Mouse (Mus musculus): ENCODE results near the gene 1700057G04Rik. TPM values are rescaled to one million over a fixed set of nuclear protein-coding genes. Genes with fewer than 3 reads are reported as not detected.

The 1700057G04Rik gene
- not detected in 2 replicates for polyA plus RNA-seq (2015; fragmentation: Nextera tagmentation; extraction: Ambion mirVana)

DNA sequence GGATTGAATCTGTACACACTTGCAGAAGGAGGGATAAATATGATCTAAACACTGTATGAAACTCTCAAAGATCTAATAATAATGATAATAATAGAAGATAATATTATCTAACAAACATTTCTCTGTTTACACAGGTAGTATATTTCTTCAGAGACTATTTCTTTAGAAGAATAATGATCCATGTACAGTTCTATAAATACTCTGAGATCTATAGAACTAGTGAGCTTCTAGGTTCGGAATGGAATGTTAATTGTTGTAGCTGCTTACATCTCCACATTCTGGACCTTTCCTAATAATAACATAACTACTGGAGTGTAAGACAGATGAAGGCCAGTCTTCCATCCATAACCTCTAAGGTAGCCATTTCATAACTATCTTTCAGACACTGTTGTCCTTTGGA lies at the start of gene 1700057G04Rik:
Gene 1700057G04Rik (plus strand): TSS at position 301 of the 400 bp plus-strand sequence.
- Histone ChIP-seq H3K27ac (ENCODE audit: low read length) (no peak within 1 kb of the TSS), H3K9me3 (ENCODE audit: control insufficient read depth, low read length) (no peaks in the 10 kb centered on the region), H3K4me3 (ENCODE audit: low read length) (no peak within 1 kb of the TSS), H3K4me2 (ENCODE audit: low read depth, low read length) (no peak within 1 kb of the TSS), H3K36me3 (ENCODE audit: control insufficient read depth, insufficient read depth, low read length) (no peaks in the 10 kb centered on the region), H3K27me3 (replicated peaks; ENCODE audit: control insufficient read depth, insufficient read depth, low read length) (no peaks in the 10 kb centered on the region), H3K9ac (ENCODE audit: low read depth, low read length) (no peak within 1 kb of the TSS), H3K4me1 (ENCODE audit: control insufficient read depth, insufficient read depth, low read length) (0 out of 2 replicates have a peak, but pooled peaks cover 2% of the 10 kb centered on the region)
- WGBS, result 79% methylated on average over 1 of the region's 1 CpGs
- no peak for ATAC-seq

DNA sequence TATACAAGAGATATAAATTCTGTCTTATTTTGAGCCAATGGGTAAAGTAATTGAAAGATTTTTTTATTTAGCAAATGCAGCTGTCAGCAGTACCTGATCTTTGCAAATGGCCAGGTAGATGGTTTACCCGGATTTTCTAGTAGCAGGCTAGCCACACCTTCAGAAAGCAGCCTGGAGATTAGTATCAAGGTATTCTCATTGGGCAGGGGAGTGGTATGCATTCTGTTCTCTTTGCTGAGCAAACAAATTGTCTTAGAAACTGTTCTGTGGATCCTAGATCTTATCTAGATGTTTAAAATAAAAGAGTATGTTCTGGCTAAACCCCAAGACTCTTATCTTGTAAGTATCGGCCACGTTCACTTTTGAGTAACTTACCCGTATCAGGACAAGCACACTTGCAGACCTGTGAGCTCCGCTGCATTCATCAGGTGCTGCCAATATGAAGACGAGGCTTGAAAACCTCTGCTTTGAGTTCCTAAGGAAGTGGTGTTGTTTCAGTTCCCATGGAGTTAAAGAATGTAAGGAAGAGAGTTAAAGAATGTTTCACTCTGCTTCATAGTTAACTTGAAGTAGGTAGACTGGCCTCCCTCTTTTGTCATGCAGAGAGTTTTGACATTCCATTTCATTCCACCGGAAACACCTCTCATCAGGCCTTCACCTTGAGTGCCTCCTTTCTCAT lies 48.6 kb upstream of the 1700057G04Rik start:
- Histone ChIP-seq H3K4me3 (ENCODE audit: low read length) (no peak overlapping the region), H3K9me3 (ENCODE audit: control insufficient read depth, low read length) (no peaks in the 10 kb centered on the region), H3K9ac (ENCODE audit: low read depth, low read length) (no peak overlapping the region), H3K4me1 (ENCODE audit: control insufficient read depth, insufficient read depth, low read length) (no peaks in the 10 kb centered on the region), H3K27me3 (replicated peaks; ENCODE audit: control insufficient read depth, insufficient read depth, low read length) (no peaks in the 10 kb centered on the region), H3K4me2 (ENCODE audit: low read depth, low read length) (no peak overlapping the region), H3K36me3 (ENCODE audit: control insufficient read depth, insufficient read depth, low read length) (peaks cover 5% of the 10 kb centered on the region; the same call in 1 of the 2 replicates), H3K27ac (ENCODE audit: low read length) (no peak overlapping the region)
- WGBS, result 65% methylated on average over 7 of the region's 7 CpGs
- ATAC-seq, result peak; percentile 63; the same call in 1 of the 2 replicates

DNA sequence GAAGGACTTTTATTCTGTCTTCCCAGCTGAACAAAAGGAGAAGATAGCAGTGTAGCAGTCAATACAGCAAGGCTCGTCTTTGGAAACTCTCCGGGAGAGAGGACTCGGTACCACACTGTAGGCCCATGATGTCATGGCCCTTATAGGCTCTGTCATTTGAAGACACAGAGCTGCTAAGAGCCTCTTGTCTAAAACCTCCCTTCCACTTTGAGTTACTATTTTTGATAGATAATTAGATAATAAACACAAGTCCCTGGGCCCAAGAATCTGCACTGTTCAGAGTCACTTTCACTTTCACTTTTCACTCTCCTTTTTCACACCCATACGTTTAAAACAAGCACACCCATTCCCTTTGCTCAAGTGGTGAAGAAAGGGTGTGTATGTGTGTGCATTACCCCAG lies 43.5 kb upstream of the 1700057G04Rik start:
- Histone ChIP-seq H3K4me2 (ENCODE audit: low read depth, low read length) (no peak overlapping the region), H3K27me3 (replicated peaks; ENCODE audit: control insufficient read depth, insufficient read depth, low read length) (no peaks in the 10 kb centered on the region), H3K4me1 (ENCODE audit: control insufficient read depth, insufficient read depth, low read length) (peaks cover 13% of the 10 kb centered on the region), H3K9ac (ENCODE audit: low read depth, low read length) (no peak overlapping the region), H3K4me3 (ENCODE audit: low read length) (no peak overlapping the region), H3K9me3 (ENCODE audit: control insufficient read depth, low read length) (no peaks in the 10 kb centered on the region), H3K27ac (ENCODE audit: low read length) (no peak overlapping the region), H3K36me3 (ENCODE audit: control insufficient read depth, insufficient read depth, low read length) (peaks cover 6% of the 10 kb centered on the region; the same call in 1 of the 2 replicates)
- peak; percentile 36; the same call in 1 of the 2 replicates for ATAC-seq
- 73% methylated on average over 4 of the region's 4 CpGs for WGBS

DNA sequence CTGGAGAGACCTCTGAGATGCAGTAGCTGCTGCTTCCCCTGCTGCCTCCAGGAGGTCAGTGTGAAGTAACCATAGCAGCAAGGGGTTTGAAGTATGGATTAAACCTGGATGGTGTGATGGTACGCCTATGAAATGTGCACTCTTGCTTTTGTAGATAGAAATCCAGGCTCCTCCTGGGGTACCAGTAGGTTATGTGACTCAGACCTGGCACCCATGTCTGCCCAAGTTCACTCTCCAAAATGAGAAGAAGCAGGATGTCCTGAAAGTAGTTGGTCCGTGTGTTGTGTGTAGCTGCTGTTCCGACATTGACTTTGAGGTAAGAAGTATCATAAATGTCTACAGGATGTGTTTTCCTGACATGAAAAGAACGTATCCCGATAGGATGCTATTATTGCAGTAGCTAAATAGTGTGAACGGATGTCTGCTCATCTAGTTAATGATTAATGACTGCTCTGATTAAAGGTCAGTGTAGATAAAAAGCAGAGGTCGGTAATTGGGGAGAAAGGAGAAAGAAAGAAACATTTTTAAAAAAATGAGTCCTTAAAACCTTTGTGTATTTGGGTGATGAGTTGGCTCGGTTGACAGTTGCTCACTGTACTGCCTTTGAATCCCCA lies 42.5 kb upstream of the 1700057G04Rik start:
- peak; percentile 81 for ATAC-seq
- Histone ChIP-seq H3K4me2 (ENCODE audit: low read depth, low read length) (no peak overlapping the region), H3K9me3 (ENCODE audit: control insufficient read depth, low read length) (no peaks in the 10 kb centered on the region), H3K27me3 (replicated peaks; ENCODE audit: control insufficient read depth, insufficient read depth, low read length) (no peaks in the 10 kb centered on the region), H3K36me3 (ENCODE audit: control insufficient read depth, insufficient read depth, low read length) (peaks cover 6% of the 10 kb centered on the region; the same call in 1 of the 2 replicates), H3K4me3 (ENCODE audit: low read length) (no peak overlapping the region), H3K4me1 (ENCODE audit: control insufficient read depth, insufficient read depth, low read length) (peaks cover 13% of the 10 kb centered on the region), H3K27ac (ENCODE audit: low read length) (no peak overlapping the region), H3K9ac (ENCODE audit: low read depth, low read length) (no peak overlapping the region)
- 45% methylated on average over 8 of the region's 8 CpGs for WGBS

DNA sequence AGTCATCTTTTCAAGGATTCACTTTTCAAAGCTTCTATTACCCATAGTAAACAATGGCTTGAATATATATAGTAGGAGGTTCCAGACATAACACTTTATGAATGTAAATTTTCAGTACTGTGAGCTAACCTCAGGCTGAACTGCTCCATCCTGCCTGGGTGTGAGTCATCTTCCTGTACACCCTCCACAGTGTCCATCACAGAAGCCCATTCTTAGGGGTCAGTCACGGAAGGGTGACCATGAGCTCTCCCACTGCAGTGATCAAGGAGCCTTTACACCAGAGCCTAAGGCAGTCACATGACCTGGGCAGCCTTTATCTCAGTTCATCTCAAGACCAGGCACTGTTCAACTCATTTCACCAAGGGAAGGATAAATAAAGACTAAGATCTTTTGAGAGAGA lies 41.4 kb upstream of the 1700057G04Rik start:
- Histone ChIP-seq H3K9ac (ENCODE audit: low read depth, low read length) (no peak overlapping the region), H3K36me3 (ENCODE audit: control insufficient read depth, insufficient read depth, low read length) (peaks cover 4% of the 10 kb centered on the region; the same call in 1 of the 2 replicates), H3K9me3 (ENCODE audit: control insufficient read depth, low read length) (no peaks in the 10 kb centered on the region), H3K27ac (ENCODE audit: low read length) (no peak overlapping the region), H3K4me3 (ENCODE audit: low read length) (no peak overlapping the region), H3K4me2 (ENCODE audit: low read depth, low read length) (no peak overlapping the region), H3K4me1 (ENCODE audit: control insufficient read depth, insufficient read depth, low read length) (peaks cover 13% of the 10 kb centered on the region), H3K27me3 (replicated peaks; ENCODE audit: control insufficient read depth, insufficient read depth, low read length) (no peaks in the 10 kb centered on the region)
- WGBS, result 83% methylated on average over 1 of the region's 1 CpGs
- ATAC-seq, result no peak

DNA sequence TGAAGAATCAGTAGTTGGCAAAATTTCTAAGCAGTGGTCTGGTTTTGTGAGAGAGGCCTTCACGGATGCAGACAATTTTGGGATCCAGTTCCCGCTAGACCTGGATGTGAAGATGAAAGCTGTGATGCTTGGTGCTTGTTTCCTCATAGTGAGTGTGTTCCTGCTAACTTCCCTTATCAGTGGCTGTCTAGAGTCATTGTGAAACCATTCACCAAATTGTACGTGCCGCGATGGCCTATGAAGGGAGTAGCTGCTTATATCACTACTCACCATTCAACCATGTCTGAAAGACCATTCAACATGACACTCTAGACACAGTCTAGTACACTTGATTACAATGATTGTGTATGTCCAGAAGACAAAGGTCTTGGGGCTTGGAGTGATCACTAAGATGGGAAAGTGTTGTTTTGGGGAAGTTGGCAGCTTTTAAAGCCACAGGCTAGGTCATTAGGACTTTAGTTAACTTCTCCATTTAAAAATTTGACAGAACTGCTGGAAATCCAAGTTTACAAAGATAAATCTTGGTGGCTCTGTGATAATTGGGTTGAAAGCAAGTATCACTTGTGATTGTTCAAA lies 39.3 kb upstream of the 1700057G04Rik start:
- WGBS, result 90% methylated on average over 5 of the region's 5 CpGs
- H3K4me1 ChIP-seq (ENCODE audit: control insufficient read depth, insufficient read depth, low read length), result peaks cover 22% of the 10 kb centered on the region
- H3K27me3 ChIP-seq (replicated peaks; ENCODE audit: control insufficient read depth, insufficient read depth, low read length), result no peaks in the 10 kb centered on the region
- no peak overlapping the region for H3K4me3 ChIP-seq (ENCODE audit: low read length)
- H3K27ac ChIP-seq (ENCODE audit: low read length), result no peak overlapping the region
- H3K9ac ChIP-seq (ENCODE audit: low read depth, low read length), result no peak overlapping the region
- H3K36me3 ChIP-seq (ENCODE audit: control insufficient read depth, insufficient read depth, low read length), result peaks cover 4% of the 10 kb centered on the region; the same call in 1 of the 2 replicates
- H3K4me2 ChIP-seq (ENCODE audit: low read depth, low read length), result no peak overlapping the region
- no peaks in the 10 kb centered on the region for H3K9me3 ChIP-seq (ENCODE audit: control insufficient read depth, low read length)
- no peak for ATAC-seq

DNA sequence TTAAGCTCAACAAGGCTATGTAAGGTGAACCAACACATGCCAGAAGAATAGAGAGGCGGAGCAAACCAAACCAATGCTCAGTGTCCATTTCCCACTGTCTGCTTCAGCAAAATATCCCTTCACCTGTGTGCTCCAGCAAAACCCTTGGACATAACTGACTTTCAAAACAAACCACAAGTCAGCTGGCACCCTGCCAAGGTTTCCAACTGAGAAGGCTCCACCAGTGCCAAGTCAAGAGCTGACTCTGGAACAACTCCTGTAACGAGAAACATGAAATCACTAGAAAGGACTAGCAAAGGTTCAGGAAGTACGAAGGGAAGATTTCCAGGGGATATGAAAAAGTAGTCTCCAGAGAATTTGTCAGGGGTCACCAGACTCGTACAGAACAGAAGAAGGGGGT lies 38.2 kb upstream of the 1700057G04Rik start:
- no peak overlapping the region for H3K27ac ChIP-seq (ENCODE audit: low read length)
- H3K4me3 ChIP-seq (ENCODE audit: low read length), result no peak overlapping the region
- H3K27me3 ChIP-seq (replicated peaks; ENCODE audit: control insufficient read depth, insufficient read depth, low read length), result no peaks in the 10 kb centered on the region
- no peak for ATAC-seq
- H3K4me1 ChIP-seq (ENCODE audit: control insufficient read depth, insufficient read depth, low read length), result peaks cover 26% of the 10 kb centered on the region
- 48% methylated on average over 4 of the region's 4 CpGs for WGBS
- H3K9ac ChIP-seq (ENCODE audit: low read depth, low read length), result no peak overlapping the region
- H3K4me2 ChIP-seq (ENCODE audit: low read depth, low read length), result no peak overlapping the region
- no peaks in the 10 kb centered on the region for H3K9me3 ChIP-seq (ENCODE audit: control insufficient read depth, low read length)
- H3K36me3 ChIP-seq (ENCODE audit: control insufficient read depth, insufficient read depth, low read length), result peaks cover 4% of the 10 kb centered on the region; the same call in 1 of the 2 replicates

DNA sequence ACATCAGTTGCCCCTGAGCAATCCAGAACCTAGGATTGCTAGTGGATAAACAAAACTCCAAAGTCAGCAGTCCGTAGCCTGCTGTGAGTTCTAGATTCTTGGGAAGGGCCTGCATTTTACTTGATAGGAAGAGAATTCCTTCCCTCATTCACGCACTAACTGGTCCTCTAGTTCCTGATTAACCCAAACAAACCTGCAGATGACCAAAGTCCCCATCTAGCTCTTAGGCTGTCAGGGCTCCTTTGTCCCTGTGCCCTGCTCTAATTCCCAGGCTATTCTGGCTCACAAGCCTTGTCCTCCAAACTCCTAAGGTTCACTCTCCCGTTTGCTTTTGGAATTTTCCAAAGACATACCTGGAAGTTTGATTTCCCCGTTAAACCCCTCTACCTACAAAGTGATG lies 36.5 kb upstream of the 1700057G04Rik start:
- peaks cover 4% of the 10 kb centered on the region; the same call in 1 of the 2 replicates for H3K36me3 ChIP-seq (ENCODE audit: control insufficient read depth, insufficient read depth, low read length)
- H3K4me2 ChIP-seq (ENCODE audit: low read depth, low read length), result no peak overlapping the region
- H3K4me3 ChIP-seq (ENCODE audit: low read length), result no peak overlapping the region
- H3K27me3 ChIP-seq (replicated peaks; ENCODE audit: control insufficient read depth, insufficient read depth, low read length), result no peaks in the 10 kb centered on the region
- 84% methylated on average over 4 of the region's 4 CpGs for WGBS
- peak; percentile 19; the same call in 1 of the 2 replicates for ATAC-seq
- peaks cover 16% of the 10 kb centered on the region; the same call in 1 of the 2 replicates for H3K4me1 ChIP-seq (ENCODE audit: control insufficient read depth, insufficient read depth, low read length)
- no peak overlapping the region for H3K9ac ChIP-seq (ENCODE audit: low read depth, low read length)
- no peaks in the 10 kb centered on the region for H3K9me3 ChIP-seq (ENCODE audit: control insufficient read depth, low read length)
- no peak overlapping the region for H3K27ac ChIP-seq (ENCODE audit: low read length)

DNA sequence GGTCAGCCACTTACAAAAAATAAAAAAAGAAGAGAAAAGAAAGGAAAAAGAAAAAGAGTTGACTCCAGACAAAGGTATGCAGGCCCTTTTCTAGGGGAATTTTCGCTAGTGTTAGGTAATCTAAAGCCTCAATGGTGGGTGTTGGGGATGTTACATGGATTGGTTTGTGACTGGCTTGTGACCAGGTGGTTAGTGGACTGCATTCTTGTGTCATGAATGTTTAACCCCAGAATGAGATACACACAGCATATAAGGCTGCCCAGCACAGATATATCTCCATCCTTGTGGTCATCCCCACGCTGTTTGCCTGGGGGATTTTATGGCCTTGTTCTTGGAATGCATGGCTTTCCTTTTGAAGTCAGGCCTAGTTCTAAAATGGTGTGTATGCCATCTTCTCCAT lies 35.9 kb upstream of the 1700057G04Rik start:
- WGBS, result 78% methylated on average over 2 of the region's 2 CpGs
- Histone ChIP-seq H3K9me3 (ENCODE audit: control insufficient read depth, low read length) (no peaks in the 10 kb centered on the region), H3K4me3 (ENCODE audit: low read length) (no peak overlapping the region), H3K27ac (ENCODE audit: low read length) (no peak overlapping the region), H3K4me1 (ENCODE audit: control insufficient read depth, insufficient read depth, low read length) (peaks cover 16% of the 10 kb centered on the region; the same call in 1 of the 2 replicates), H3K27me3 (replicated peaks; ENCODE audit: control insufficient read depth, insufficient read depth, low read length) (no peaks in the 10 kb centered on the region), H3K4me2 (ENCODE audit: low read depth, low read length) (no peak overlapping the region), H3K36me3 (ENCODE audit: control insufficient read depth, insufficient read depth, low read length) (peaks cover 4% of the 10 kb centered on the region; the same call in 1 of the 2 replicates), H3K9ac (ENCODE audit: low read depth, low read length) (no peak overlapping the region)
- ATAC-seq, result no peak
